Mouse (Mus musculus) neural tube, embryonic 14.5 days (tissue): Measurements from ENCODE around the gene Nsmce1. TPM values are rescaled to one million over a fixed set of nuclear protein-coding genes. Genes with fewer than 3 reads are reported as not detected.
A peak's percentile ranks its signal among the peaks of the same experiment; 100 is the strongest.

Source experiments
- ATAC-seq: fragments of 200-750 bp; cut with Nextera tagmentation; 2 replicates; pipeline ENCODE4 v1.8.0; 2017; ENCODE audit warnings: low read depth, mild to moderate bottlenecking, moderate TSS enrichment, moderate library complexity
- H3K27ac ChIP-seq: fragments of 300-500 bp; sonication (generic); 2 replicates; pipeline ENCODE4 v1.5.1; 2014; ENCODE audit warnings: low read depth, mild to moderate bottlenecking, control low read depth, low read length, moderate library complexity, mixed read lengths
- H3K27me3 ChIP-seq: fragments of 300-500 bp; sonication (generic); 2 replicates; pipeline ENCODE4 v1.6.1; 2014; ENCODE audit warnings: low read length; ENCODE audit not compliant: control insufficient read depth, insufficient read depth
- H3K36me3 ChIP-seq: fragments of 300-500 bp; sonication (generic); 2 replicates; pipeline ENCODE4 v1.6.1; 2014; ENCODE audit warnings: low read length, mixed read lengths; ENCODE audit not compliant: control insufficient read depth, insufficient read depth
- H3K4me1 ChIP-seq: fragments of 300-500 bp; sonication (generic); 2 replicates; pipeline ENCODE4 v1.6.1; 2014; ENCODE audit warnings: low read length; ENCODE audit not compliant: control insufficient read depth, insufficient read depth
- H3K4me2 ChIP-seq: fragments of 300-500 bp; sonication (generic); 2 replicates; pipeline ENCODE4 v1.6.1; 2014; ENCODE audit warnings: mild to moderate bottlenecking, low read depth, low read length, control low read depth
- H3K4me3 ChIP-seq: fragments of 300-500 bp; sonication (generic); 2 replicates; pipeline ENCODE4 v1.5.1; 2014; ENCODE audit warnings: low read depth, low read length, control low read depth, mixed read lengths
- H3K9ac ChIP-seq: fragments of 300-500 bp; sonication (generic); replicated peaks from 2 replicates; pipeline ENCODE4 v1.6.1; 2014; ENCODE audit warnings: low read depth, mild to moderate bottlenecking, control low read depth, low read length, mixed read lengths
- H3K9me3 ChIP-seq: fragments of 300-500 bp; sonication (generic); 2 replicates; pipeline ENCODE4 v1.6.1; 2016; ENCODE audit warnings: low read length; ENCODE audit not compliant: control insufficient read depth
- WGBS: fragments of 180-500 bp; shearing (Covaris S2); extraction: QIAGEN DNeasy Blood & Tissue Kit; methylation state at CpG from one replicate; pipeline ENCODE4 v1.1.7; 2014; 5-methylcytosine and 5-hydroxymethylcytosine counted together
- polyA plus RNA-seq: library from polyadenylated mRNA; unstranded; fragments of >200 nt; fragmentation: Nextera tagmentation; extraction: Ambion mirVana; gene quantifications from 2 replicates; pipeline ENCODE4 v1.2.1, GENCODE M21; 2014

Nsmce1 gene
- polyA plus RNA-seq, 1 experiment from 2014 or later = 91.9 TPM

- Histone ChIP-seq H3K27ac (no peak overlapping the region), H3K4me3 (no peak overlapping the region), H3K4me2 (no peak overlapping the region), H3K9ac (no peak overlapping the region), H3K27me3 (no peaks in the 10 kb centered on the region), H3K4me1 (no peaks in the 10 kb centered on the region), H3K9me3 (no peaks in the 10 kb centered on the region), H3K36me3 (no peaks in the 10 kb centered on the region)
- WGBS = 73% methylated on average over 13 of the region's 13 CpGs
- ATAC-seq = no peak
These were observed 8.8 kb upstream of the Nsmce1 start for GRCm38 (mm10) chr7:125499927-125500868.

- Histone ChIP-seq H3K9me3 (no peaks in the 10 kb centered on the region), H3K36me3 (no peaks in the 10 kb centered on the region), H3K4me2 (no peak overlapping the region), H3K27me3 (no peaks in the 10 kb centered on the region), H3K9ac (no peak overlapping the region), H3K4me3 (no peak overlapping the region), H3K27ac (no peak overlapping the region), H3K4me1 (peaks cover 4% of the 10 kb centered on the region; the same call in 1 of the 2 replicates)
- WGBS = 84% methylated on average over 6 of the region's 6 CpGs
- no peak for ATAC-seq
These were observed 4.6 kb upstream of the Nsmce1 start for GRCm38 (mm10) chr7:125495864-125496440.

- Histone ChIP-seq H3K4me1 (peaks cover 8% of the 10 kb centered on the region; the same call in 1 of the 2 replicates), H3K4me3 (no peak overlapping the region), H3K27ac (no peak overlapping the region), H3K9me3 (no peaks in the 10 kb centered on the region), H3K27me3 (no peaks in the 10 kb centered on the region), H3K9ac (no peak overlapping the region), H3K4me2 (no peak overlapping the region), H3K36me3 (no peaks in the 10 kb centered on the region)
- whole genome bisulfite sequencing = 90% methylated on average over 6 of the region's 6 CpGs
- no peak for ATAC-seq
These were observed 1.2 kb upstream of the Nsmce1 start for GRCm38 (mm10) chr7:125492551-125492950.

GRCm38 (mm10) chr7:125491760-125492159 is 364 bp upstream of the Nsmce1 start:
- WGBS = 20% methylated on average over 12 of the region's 12 CpGs
- Histone ChIP-seq H3K4me1 (peaks cover 8% of the 10 kb centered on the region; the same call in 1 of the 2 replicates), H3K9me3 (no peaks in the 10 kb centered on the region), H3K27ac (peak overlapping the region; percentile 88), H3K9ac (peak overlapping the region; percentile 69), H3K4me3 (peak overlapping the region; percentile 63), H3K4me2 (peak overlapping the region; percentile 68), H3K36me3 (no peaks in the 10 kb centered on the region), H3K27me3 (no peaks in the 10 kb centered on the region)
- no peak; the same call in none of the 2 replicates for ATAC-seq

- H3K9ac ChIP-seq = no peak overlapping the region
- no peaks in the 10 kb centered on the region for H3K27me3 ChIP-seq
- no peak for ATAC-seq
- H3K4me3 ChIP-seq = no peak overlapping the region
- no peaks in the 10 kb centered on the region for H3K9me3 ChIP-seq
- no peak overlapping the region for H3K27ac ChIP-seq
- H3K4me1 ChIP-seq = peaks cover 8% of the 10 kb centered on the region; the same call in 1 of the 2 replicates
- H3K4me2 ChIP-seq = no peak overlapping the region
- 88% methylated on average over 2 of the region's 2 CpGs for WGBS
- no peaks in the 10 kb centered on the region for H3K36me3 ChIP-seq
These were observed 1.8 kb downstream of the Nsmce1 start for GRCm38 (mm10) chr7:125489636-125490035.

- 82% methylated on average over 6 of the region's 6 CpGs for WGBS
- no peak overlapping the region for H3K27ac ChIP-seq
- no peak for ATAC-seq
- no peaks in the 10 kb centered on the region for H3K9me3 ChIP-seq
- H3K27me3 ChIP-seq = no peaks in the 10 kb centered on the region
- H3K4me3 ChIP-seq = no peak overlapping the region
- no peak overlapping the region for H3K4me2 ChIP-seq
- no peak overlapping the region for H3K9ac ChIP-seq
- H3K4me1 ChIP-seq = peaks cover 8% of the 10 kb centered on the region; the same call in 1 of the 2 replicates
- H3K36me3 ChIP-seq = peaks cover 6% of the 10 kb centered on the region; the same call in 1 of the 2 replicates
These were observed 2.7 kb downstream of the Nsmce1 start for GRCm38 (mm10) chr7:125488706-125489105.

- Histone ChIP-seq H3K27ac (no peak overlapping the region), H3K36me3 (peaks cover 6% of the 10 kb centered on the region; the same call in 1 of the 2 replicates), H3K4me3 (no peak overlapping the region), H3K9me3 (no peaks in the 10 kb centered on the region), H3K4me2 (no peak overlapping the region), H3K4me1 (peaks cover 8% of the 10 kb centered on the region; the same call in 1 of the 2 replicates), H3K9ac (no peak overlapping the region), H3K27me3 (no peaks in the 10 kb centered on the region)
- 92% methylated on average over 10 of the region's 10 CpGs for WGBS
- no peak for ATAC-seq
These were observed 4.3 kb downstream of the Nsmce1 start for GRCm38 (mm10) chr7:125487126-125487525.

- no peak overlapping the region for H3K9ac ChIP-seq
- no peak overlapping the region for H3K4me3 ChIP-seq
- H3K4me2 ChIP-seq = no peak overlapping the region
- ATAC-seq = no peak
- H3K36me3 ChIP-seq = peaks cover 6% of the 10 kb centered on the region; the same call in 1 of the 2 replicates
- WGBS = 92% methylated on average over 16 of the region's 16 CpGs
- no peaks in the 10 kb centered on the region for H3K27me3 ChIP-seq
- no peaks in the 10 kb centered on the region for H3K9me3 ChIP-seq
- no peak overlapping the region for H3K27ac ChIP-seq
- peaks cover 5% of the 10 kb centered on the region; the same call in 1 of the 2 replicates for H3K4me1 ChIP-seq
These were observed 5.2 kb downstream of the Nsmce1 start for GRCm38 (mm10) chr7:125486121-125486630.
